Mouse (Mus musculus): Measurements from ENCODE around the gene Col5a1.

DNA sequence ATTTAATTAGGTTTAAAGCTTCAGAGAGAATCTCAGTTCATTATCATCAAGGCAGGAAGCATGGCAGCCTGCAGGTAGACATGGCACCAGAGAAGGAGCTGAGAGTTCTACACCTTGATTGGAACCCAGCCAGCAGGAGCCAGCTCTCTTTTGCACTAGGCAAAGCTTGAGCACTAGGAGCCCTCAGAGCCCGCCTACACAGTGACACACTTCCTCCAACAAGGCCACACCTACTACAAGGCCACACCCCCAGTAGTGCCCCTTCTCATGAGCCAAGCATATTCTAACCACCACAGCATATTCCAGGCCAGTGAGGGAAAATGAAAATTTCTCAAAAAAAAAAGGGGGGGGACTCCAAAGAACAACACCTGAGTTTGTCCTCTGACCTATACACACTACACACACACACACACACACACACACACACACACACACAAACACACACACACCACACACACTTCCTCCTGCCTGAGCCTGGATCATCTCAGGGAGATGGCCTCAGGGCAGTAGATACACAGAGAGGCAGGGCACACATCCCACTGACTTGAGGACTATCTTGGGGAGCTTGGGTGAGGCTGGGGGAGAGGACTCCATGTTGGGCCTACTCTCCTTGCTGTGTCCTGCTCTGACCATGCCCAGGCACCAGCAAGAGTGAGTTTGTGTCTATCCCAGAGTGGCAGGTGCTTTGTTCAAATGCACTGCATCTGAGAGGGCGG, 181.8 kb downstream of the Col5a1 start:
- TF ChIP-seq GATA1 (IDR thresholded peaks at IDR 0.05; ENCODE audit: borderline replicate concordance, low read length), result no peak
- no peak for TF ChIP-seq FLI1 (IDR thresholded peaks at IDR 0.05; ENCODE audit: low read length)

All from megakaryocyte, embryonic 14.5 days (primary cell).